Mouse (Mus musculus): ENCODE measurements around the gene Scel. TPM values are rescaled to one million over a fixed set of nuclear protein-coding genes. Genes with fewer than 3 reads are reported as not detected.

The Scel gene
- polyA plus RNA-seq, 1 experiment from 2014 or later: 0.34 TPM

GRCm38 (mm10) chr14:103657876-103658275, 144.7 kb downstream of the Scel start:
- DNase-seq (ENCODE audit: low spot score): no peak
- no peak overlapping the region for H3K4me3 ChIP-seq (ENCODE audit: low read depth, low read length)

More at GRCm38 (mm10) chr14:103657876-103658275, 144.7 kb downstream of the Scel start:
- no peak overlapping the region for H3K27ac ChIP-seq (ENCODE audit: low read depth, low read length)
- H3K36me3 ChIP-seq (ENCODE audit: control insufficient read depth, insufficient read depth, low read length): no peaks in the 10 kb centered on the region
- H3K4me2 ChIP-seq: no peak overlapping the region
- no peak overlapping the region for H3K9ac ChIP-seq (ENCODE audit: low read depth, low read length)
- no peaks in the 10 kb centered on the region for H3K27me3 ChIP-seq (replicated peaks; ENCODE audit: control insufficient read depth, insufficient read depth, low read length)
- H3K4me1 ChIP-seq (replicated peaks; ENCODE audit: control insufficient read depth, insufficient read depth, low read length): no peaks in the 10 kb centered on the region
- H3K9me3 ChIP-seq (ENCODE audit: control insufficient read depth, low read length): no peaks in the 10 kb centered on the region
- ATAC-seq (replicated peaks; ENCODE audit: low FRiP score): no peak
- 71% methylated on average over 4 of the region's 4 CpGs for WGBS

Small RNA genes within 50 kb of the gene (microRNA-seq; reads per million reads assigned to microRNA genes)
- gene Gm22877 (ENCODE audit: borderline number of aligned reads): not detected

Other genes with a start within 250 kb of the Scel start
- 16.6 and 17.7 TPM in 2 replicates for gene Mycbp2, start 166.5 kb upstream of the Scel start, polyA plus RNA-seq (2014; fragmentation: Nextera tagmentation; extraction: Ambion mirVana)
- gene Slain1, start 136.9 kb downstream of the Scel start, polyA plus RNA-seq (2014; fragmentation: Nextera tagmentation; extraction: Ambion mirVana): 0.49 and 0.64 TPM in 2 replicates

Measured in liver, embryonic 11.5 days (tissue).